Mouse (Mus musculus) hematopoietic multipotent progenitor cell, adult 10-12 weeks (in vitro differentiated cells): Measurements from ENCODE around the gene Olfr385. TPM values are rescaled to one million over a fixed set of nuclear protein-coding genes. Genes with fewer than 3 reads are reported as not detected.

Experiments
- polyA plus RNA-seq: library from polyadenylated mRNA; stranded (reverse); fragments of >175 nt; gene quantifications from 2 replicates; pipeline ENCODE4 v1.2.3, GENCODE M21; 2012; ENCODE audit warnings: low replicate concordance

The Olfr385 gene
- not detected in 2 replicates for polyA plus RNA-seq

DNA sequence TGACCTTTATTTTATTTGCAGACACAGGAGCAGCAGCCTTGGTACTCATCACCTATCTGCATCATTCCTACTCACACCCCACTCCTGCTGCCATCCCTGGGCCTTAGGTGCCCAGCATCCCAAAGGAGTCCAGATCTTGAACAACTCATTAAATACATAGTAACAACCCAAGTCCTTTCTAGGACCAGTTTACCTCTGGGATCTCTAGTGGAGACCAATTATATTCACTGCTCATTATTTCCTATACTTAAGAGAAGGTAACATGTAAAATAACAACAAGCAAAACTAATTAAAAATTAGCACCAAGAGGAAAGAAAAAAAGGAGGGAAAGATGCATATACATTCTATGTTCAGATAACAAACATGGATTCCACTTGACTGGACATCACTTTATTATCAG, at the start of gene Olfr385:
Olfr385 (minus strand) TSS at position 101 of the 400 bp plus-strand sequence.

DNA sequence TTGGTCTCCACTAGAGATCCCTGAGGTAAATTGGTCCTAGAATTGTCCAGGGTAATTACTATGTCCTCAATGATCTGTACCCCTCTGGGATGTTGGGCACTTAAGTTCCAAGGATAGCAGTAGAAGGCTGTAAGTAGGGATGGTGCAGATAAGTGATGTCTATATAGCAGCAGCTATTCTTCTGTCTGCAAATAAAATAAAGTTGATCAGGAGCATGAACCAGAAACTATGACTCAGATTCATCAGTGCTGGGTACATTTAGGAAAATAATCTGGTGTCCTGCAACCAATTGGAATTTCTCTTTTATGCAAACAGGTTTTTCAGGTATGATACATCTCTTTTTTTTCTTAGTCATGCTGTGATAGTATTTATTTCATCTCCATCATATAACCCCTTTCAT, 5.5 kb upstream of the Olfr385 start, which contains the start of gene Olfr384:
Olfr384 (plus strand) TSS at position 301 of the 400 bp plus-strand sequence.

Other genes with a start within 250 kb of the Olfr385 start
- gene Olfr20, start 242.2 kb downstream of the Olfr385 start, polyA plus RNA-seq = not detected in 2 replicates
- gene Olfr376, start 221.8 kb downstream of the Olfr385 start, polyA plus RNA-seq = not detected in 2 replicates
- gene Olfr1, start 193.4 kb downstream of the Olfr385 start, polyA plus RNA-seq = not detected in 2 replicates
- gene Olfr378, start 164.5 kb downstream of the Olfr385 start, polyA plus RNA-seq = not detected in 2 replicates
- gene Olfr380, start 135.5 kb downstream of the Olfr385 start, polyA plus RNA-seq = 0.15 TPM in 1 of 2 replicates, not detected in the other
- gene Olfr381, start 101.4 kb downstream of the Olfr385 start, polyA plus RNA-seq = not detected in 2 replicates
- not detected in 2 replicates for gene Olfr382, start 75.8 kb downstream of the Olfr385 start, polyA plus RNA-seq
- not detected in 2 replicates for gene Olfr384, start 5.6 kb upstream of the Olfr385 start, polyA plus RNA-seq
- not detected in 2 replicates for gene Zfp735, start 95.8 kb upstream of the Olfr385 start, polyA plus RNA-seq
- not detected in 2 replicates for gene Olfr389, start 187.7 kb upstream of the Olfr385 start, polyA plus RNA-seq
- gene Olfr390, start 190.0 kb upstream of the Olfr385 start, polyA plus RNA-seq = not detected in 2 replicates
- not detected in 2 replicates for gene Olfr391-ps, start 210.0 kb upstream of the Olfr385 start, polyA plus RNA-seq
- not detected in 2 replicates for gene Olfr392, start 224.0 kb upstream of the Olfr385 start, polyA plus RNA-seq